Mouse (Mus musculus): ENCODE measurements around the gene Ncoa7.

DNA sequence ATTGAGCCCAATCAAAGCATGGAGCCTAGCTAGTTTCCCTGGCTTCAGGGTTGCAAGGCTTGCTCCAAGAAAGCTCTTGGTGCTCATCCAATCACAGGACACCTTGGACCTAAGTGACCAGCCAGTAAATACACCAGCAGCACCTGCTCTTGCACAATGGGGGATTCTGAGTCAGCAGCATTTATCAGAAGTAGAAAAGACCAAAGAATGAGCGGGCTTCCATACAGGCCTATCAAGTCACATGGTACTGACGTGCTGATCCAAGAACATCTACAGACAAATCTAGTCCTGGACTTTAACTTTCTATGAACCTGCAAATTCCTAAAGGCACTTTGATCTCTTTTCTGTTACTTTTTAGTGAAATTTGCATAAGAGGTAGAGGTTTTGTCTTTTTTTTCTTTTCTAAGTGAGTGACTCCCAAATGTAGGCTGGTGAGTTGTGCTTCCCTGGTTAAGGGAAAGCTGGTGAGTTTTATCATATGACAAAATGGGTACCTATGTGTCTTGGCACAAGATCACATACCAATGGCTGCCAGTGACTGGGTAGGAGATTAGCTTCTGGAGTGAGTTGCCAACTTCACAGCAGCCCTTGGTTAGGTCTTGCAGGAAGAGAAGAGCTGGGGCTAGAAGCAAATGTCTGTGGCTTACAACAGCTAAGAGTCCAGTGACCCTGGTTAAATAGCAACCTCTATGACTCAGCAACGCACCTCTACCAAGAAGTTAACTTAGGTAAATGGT, 57.7 kb downstream of the Ncoa7 start:
- TF ChIP-seq POLR2A (IDR thresholded peaks at IDR 0.05; ENCODE audit: control insufficient read depth, low read depth, low read length) = no peak
- no peak for TF ChIP-seq CTCF (IDR thresholded peaks at IDR 0.05; ENCODE audit: control insufficient read depth, insufficient read depth, insufficient replicate concordance, low read depth, low read length)

Data from testis, adult 2 months (tissue).